Mouse (Mus musculus) liver, postnatal 0 days (tissue): ENCODE measurements at regions not wholly inside any gene's neighbourhood (a gene's known extent, or its start where the extent isn't known, plus 50 kb on each side); places are given as distances from the start of the nearest gene placed in this dataset.
A peak's percentile ranks its signal among the peaks of the same experiment; 100 is the strongest.

Experiments
- ATAC-seq: fragments of 200-750 bp; cut with Nextera tagmentation; 2 replicates; pipeline ENCODE4 v1.8.0; 2017; ENCODE audit warnings: mild to moderate bottlenecking, moderate library complexity
- DNase-seq: peaks from one replicate; pipeline ENCODE4 v3.0.0-alpha.2; 2016
- H3K27ac ChIP-seq: fragments of 300-500 bp; sonication (generic); 2 replicates; pipeline ENCODE4 v1.5.1; 2014; ENCODE audit warnings: antibody characterized with exemption, moderate library complexity, mild to moderate bottlenecking, low read depth
- H3K27me3 ChIP-seq: fragments of 300-500 bp; sonication (generic); 2 replicates; pipeline ENCODE4 v1.6.1; 2014; ENCODE audit warnings: low read length, control low read depth, mixed read lengths; ENCODE audit not compliant: insufficient read depth
- H3K36me3 ChIP-seq: fragments of 300-500 bp; sonication (generic); replicated peaks from 2 replicates; pipeline ENCODE4 v1.6.1; 2014; ENCODE audit warnings: mild to moderate bottlenecking, control low read depth, low read length, moderate library complexity, mixed read lengths; ENCODE audit not compliant: insufficient read depth
- H3K4me1 ChIP-seq: fragments of 300-500 bp; sonication (generic); 2 replicates; pipeline ENCODE4 v1.6.1; 2014; ENCODE audit warnings: antibody characterized with exemption, mild to moderate bottlenecking, control low read depth; ENCODE audit not compliant: insufficient read depth
- H3K4me2 ChIP-seq: fragments of 300-500 bp; sonication (generic); 2 replicates; pipeline ENCODE4 v1.6.1; 2014; ENCODE audit warnings: low read depth, mild to moderate bottlenecking, low read length, moderate library complexity, mixed read lengths
- H3K4me3 ChIP-seq: fragments of 300-500 bp; sonication (generic); 2 replicates; pipeline ENCODE4 v1.5.1; 2014; ENCODE audit warnings: low read depth, low read length
- H3K9ac ChIP-seq: fragments of 300-500 bp; sonication (generic); replicated peaks from 2 replicates; pipeline ENCODE4 v1.6.1; 2014; ENCODE audit warnings: mild to moderate bottlenecking, moderate library complexity
- H3K9me3 ChIP-seq: fragments of 300-500 bp; sonication (generic); 2 replicates; pipeline ENCODE4 v1.6.1; 2016; ENCODE audit warnings: mild to moderate bottlenecking, control low read depth, low read length, mixed read lengths
- CTCF ChIP-seq: sonication (generic); IDR thresholded peaks from 2 replicates; pipeline ENCODE4 v1.5.1; 2016; ENCODE audit warnings: antibody characterized with exemption, low read depth
- EP300 ChIP-seq: IDR thresholded peaks from 2 replicates; pipeline ENCODE4 v1.6.1; 2016; ENCODE audit warnings: antibody characterized with exemption, low read depth, mild to moderate bottlenecking
- WGBS: fragments of 180-500 bp; shearing (Covaris S2); extraction: QIAGEN DNeasy Blood & Tissue Kit; methylation state at CpG from one replicate; pipeline ENCODE4 v1.1.7; 2014; ENCODE audit not compliant: insufficient replicate concordance; 5-methylcytosine and 5-hydroxymethylcytosine counted together

DNA sequence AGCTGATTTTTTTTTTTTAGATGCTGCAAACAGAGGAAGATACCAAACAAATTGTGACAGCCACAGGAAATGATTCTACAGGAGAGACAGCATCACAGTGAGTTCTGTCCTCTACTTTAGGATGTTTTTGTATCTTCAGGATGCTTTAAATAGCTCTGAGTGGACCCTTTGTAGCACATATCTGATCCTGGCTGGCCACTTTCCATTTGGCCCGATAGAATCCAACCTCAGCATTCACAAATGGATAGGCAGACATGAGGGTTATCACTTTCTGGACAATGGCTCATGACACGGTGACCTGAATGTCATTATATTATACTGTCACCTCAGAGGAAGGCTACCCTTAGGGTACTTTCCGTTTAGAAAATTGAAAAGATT lies 379.3 kb downstream of the Gm10295 start:
- TF ChIP-seq EP300 (0 out of 2 replicates have a peak, but pooled peaks have one; percentile 33), CTCF (no peak)
- Histone ChIP-seq H3K9ac (no peak overlapping the region), H3K9me3 (no peaks in the 10 kb centered on the region), H3K36me3 (no peaks in the 10 kb centered on the region), H3K4me1 (no peaks in the 10 kb centered on the region), H3K4me3 (no peak overlapping the region), H3K27ac (no peak overlapping the region), H3K27me3 (no peaks in the 10 kb centered on the region), H3K4me2 (no peak overlapping the region)
- WGBS, result 55% methylated on average over 3 of the region's 3 CpGs
- DNase-seq (no peak), ATAC-seq (no peak)

- 53% methylated on average over 6 of the region's 6 CpGs for WGBS
- no peak overlapping the region for H3K4me2 ChIP-seq
- no peak overlapping the region for H3K4me3 ChIP-seq
- H3K9ac ChIP-seq, result no peak overlapping the region
- DNase-seq, result no peak
- H3K4me1 ChIP-seq, result no peaks in the 10 kb centered on the region
- H3K27ac ChIP-seq, result no peak overlapping the region
- ATAC-seq, result no peak
- no peaks in the 10 kb centered on the region for H3K36me3 ChIP-seq
- H3K27me3 ChIP-seq, result no peaks in the 10 kb centered on the region
- no peak for TF ChIP-seq EP300
- no peak for TF ChIP-seq CTCF
- no peaks in the 10 kb centered on the region for H3K9me3 ChIP-seq
These were observed 379.8 kb downstream of the Gm10295 start for GRCm38 (mm10) chr7:70971323-70972022.

DNA sequence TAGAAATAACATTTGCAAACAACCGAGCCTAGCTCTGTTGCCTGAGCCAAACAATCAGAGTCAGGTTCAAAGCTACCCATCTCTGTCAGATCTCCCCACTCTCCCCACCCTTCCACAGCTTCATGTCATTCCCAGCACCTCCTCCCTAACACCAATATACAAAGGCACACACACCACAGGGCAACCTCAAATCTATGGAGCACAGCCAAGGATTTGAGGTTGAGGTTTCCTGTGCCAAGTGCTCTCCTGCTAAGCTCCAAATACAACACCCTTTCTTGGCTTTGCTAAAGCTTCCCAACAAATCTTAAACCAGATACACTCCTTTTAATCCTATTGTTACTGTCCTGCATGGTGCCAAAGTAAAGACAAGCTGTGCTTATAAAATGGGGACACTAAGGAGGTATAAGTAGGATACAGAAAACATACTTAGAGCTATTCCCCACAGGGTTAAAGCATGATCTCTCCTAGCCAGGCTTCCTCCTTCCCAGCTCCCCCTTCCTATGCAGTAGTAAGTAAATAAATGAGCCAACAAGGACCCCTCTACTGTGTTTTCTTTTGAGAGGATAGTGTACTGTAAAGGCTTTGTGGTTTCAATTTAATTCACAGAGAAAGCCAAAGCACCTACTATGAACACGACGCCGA lies 398.8 kb downstream of the Gm10295 start:
- no peak overlapping the region for H3K4me2 ChIP-seq
- H3K36me3 ChIP-seq, result no peaks in the 10 kb centered on the region
- no peak for TF ChIP-seq EP300
- no peak for TF ChIP-seq CTCF
- DNase-seq (no peak), ATAC-seq (no peak)
- no peak overlapping the region for H3K9ac ChIP-seq
- H3K4me3 ChIP-seq, result no peak overlapping the region
- 43% methylated on average over 4 of the region's 4 CpGs for WGBS
- H3K4me1 ChIP-seq, result no peaks in the 10 kb centered on the region
- H3K9me3 ChIP-seq, result no peaks in the 10 kb centered on the region
- no peaks in the 10 kb centered on the region for H3K27me3 ChIP-seq
- H3K27ac ChIP-seq, result no peak overlapping the region

DNA sequence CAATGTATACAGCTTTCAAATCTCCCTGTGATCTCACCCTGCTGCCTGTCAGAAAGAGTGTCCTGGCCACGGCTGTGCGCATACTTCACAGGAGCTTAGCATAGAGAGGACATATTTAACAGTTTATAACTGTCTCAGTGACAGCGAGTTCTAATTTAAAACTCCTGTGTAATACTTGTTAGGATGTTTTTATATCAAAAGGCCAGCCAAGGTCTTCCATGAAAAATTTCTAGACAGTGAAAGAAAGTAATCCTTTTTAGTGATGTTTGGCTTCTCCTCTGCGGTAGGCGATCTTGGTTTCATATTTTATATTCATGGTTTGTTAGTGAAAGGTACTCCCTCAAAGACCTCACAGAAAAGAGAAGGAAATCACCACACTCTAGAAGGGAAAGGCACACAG lies 403.0 kb downstream of the Gm10295 start:
- TF ChIP-seq CTCF (no peak), EP300 (no peak)
- 70% methylated on average over 5 of the region's 5 CpGs for WGBS
- no peak overlapping the region for H3K4me3 ChIP-seq

GRCm38 (mm10) chr7:70946260-70946659 lies 405.0 kb downstream of the Gm10295 start:
- ATAC-seq (no peak), DNase-seq (no peak)
- WGBS, result 49% methylated on average over 2 of the region's 2 CpGs
- no peaks in the 10 kb centered on the region for H3K4me1 ChIP-seq
- no peaks in the 10 kb centered on the region for H3K36me3 ChIP-seq
- H3K9ac ChIP-seq, result no peak overlapping the region
- no peaks in the 10 kb centered on the region for H3K27me3 ChIP-seq
- no peak for TF ChIP-seq EP300
- no peak for TF ChIP-seq CTCF
- no peak overlapping the region for H3K4me2 ChIP-seq
- H3K9me3 ChIP-seq, result no peaks in the 10 kb centered on the region
- no peak overlapping the region for H3K4me3 ChIP-seq
- no peak overlapping the region for H3K27ac ChIP-seq

More for the DNA sequence above, 403.0 kb downstream of the Gm10295 start:
- Histone ChIP-seq H3K9me3 (no peaks in the 10 kb centered on the region), H3K9ac (no peak overlapping the region), H3K27me3 (no peaks in the 10 kb centered on the region), H3K4me2 (no peak overlapping the region), H3K27ac (no peak overlapping the region), H3K36me3 (no peaks in the 10 kb centered on the region), H3K4me1 (no peaks in the 10 kb centered on the region)
- no peak for ATAC-seq
- DNase-seq, result no peak

DNA sequence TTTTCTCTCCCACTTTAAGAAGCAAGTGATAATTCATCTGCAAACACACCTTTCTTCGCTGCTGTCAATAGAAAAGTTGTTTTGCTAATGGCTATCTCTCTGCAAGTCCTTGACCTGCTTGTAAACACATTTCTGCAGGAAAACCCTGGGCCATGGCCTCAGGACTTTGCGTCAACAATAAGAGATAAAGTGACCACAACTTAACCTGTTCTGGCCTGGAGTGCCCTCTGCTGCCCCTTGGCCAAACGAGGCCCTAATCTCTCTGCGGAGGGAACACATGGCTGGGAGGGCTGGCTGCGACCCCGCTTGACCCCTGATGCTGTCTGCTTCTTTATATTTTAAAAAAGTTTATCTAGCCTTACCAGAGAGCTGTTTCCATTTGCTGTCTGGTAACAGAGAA lies 420.4 kb downstream of the Gm10295 start:
- TF ChIP-seq EP300, result no peak
- TF ChIP-seq CTCF, result peak; percentile 37
- Histone ChIP-seq H3K9ac (no peak overlapping the region), H3K27ac (no peak overlapping the region), H3K4me1 (no peaks in the 10 kb centered on the region), H3K4me3 (no peak overlapping the region), H3K36me3 (no peaks in the 10 kb centered on the region), H3K27me3 (no peaks in the 10 kb centered on the region), H3K4me2 (no peak overlapping the region), H3K9me3 (no peaks in the 10 kb centered on the region)
- peak; percentile 19 for DNase-seq
- no peak for ATAC-seq
- 17% methylated on average over 6 of the region's 6 CpGs for WGBS
